Mouse (Mus musculus) C2C12 (cell line): Measurements from ENCODE around the gene Rad51b. TPM values are rescaled to one million over a fixed set of nuclear protein-coding genes. Genes with fewer than 3 reads are reported as not detected.

Source experiments
- H3K27me3 ChIP-seq: one replicate; pipeline ENCODE4 v1.6.1; 2011; ENCODE audit not compliant: control insufficient read depth, insufficient read depth, insufficient read length
- H3K36me3 ChIP-seq: one replicate; pipeline ENCODE4 v1.6.1; 2011; ENCODE audit not compliant: control insufficient read depth, insufficient read depth
- H3K4me3 ChIP-seq: one replicate; pipeline ENCODE4 v1.5.1; 2011; ENCODE audit warnings: mild to moderate bottlenecking, control low read depth; ENCODE audit not compliant: poor library complexity, insufficient read depth, severe bottlenecking
- H3K79me2 ChIP-seq: one replicate; pipeline ENCODE4 v1.6.1; 2011; ENCODE audit not compliant: control insufficient read depth, insufficient read depth
- H3K79me3 ChIP-seq: one replicate; pipeline ENCODE4 v1.6.1; 2011; ENCODE audit warnings: low read depth, control low read depth
- H3ac ChIP-seq: one replicate; pipeline ENCODE3; 2011; ENCODE audit warnings: low read depth; ENCODE audit not compliant: control insufficient read depth, insufficient read length
- CEBPB ChIP-seq: IDR thresholded peaks from one replicate; pipeline ENCODE4 v1.6.1; 2011; ENCODE audit warnings: low read depth, mild to moderate bottlenecking, control low read depth, moderate library complexity
- CTCF ChIP-seq: IDR thresholded peaks from one replicate; pipeline ENCODE4 v1.5.1; 2011; ENCODE audit not compliant: control insufficient read depth, insufficient read depth, insufficient read length
- FOSL1 ChIP-seq: IDR thresholded peaks from one replicate; pipeline ENCODE4 v1.8.0; 2011; ENCODE audit warnings: mild to moderate bottlenecking, low read length; ENCODE audit not compliant: poor library complexity, insufficient read depth, severe bottlenecking
- MAX ChIP-seq: IDR thresholded peaks from one replicate; pipeline ENCODE4 v1.6.1; 2011; ENCODE audit warnings: mild to moderate bottlenecking, control low read depth
- MYOD1 ChIP-seq: IDR thresholded peaks from one replicate; pipeline ENCODE4 v1.6.1; 2011; ENCODE audit warnings: low read depth; ENCODE audit not compliant: control insufficient read depth, insufficient read length
- MYOG ChIP-seq: IDR thresholded peaks from one replicate; pipeline ENCODE4 v1.6.1; 2011; ENCODE audit not compliant: control insufficient read depth, insufficient read length; ENCODE audit errors: extremely low read depth
- USF1 ChIP-seq: IDR thresholded peaks from one replicate; pipeline ENCODE4 v1.6.1; 2011; ENCODE audit warnings: low read depth, mild to moderate bottlenecking, control low read depth, moderate library complexity
- polyA plus RNA-seq: library from polyadenylated mRNA; unstranded; fragments of >200 nt; fragmentation: generic; extraction: Trizol; gene quantifications from one replicate; pipeline ENCODE4 v1.2.1, GENCODE M21; 2012; ENCODE audit warnings: missing spikeins

Gene Rad51b
- polyA plus RNA-seq, 1 experiment = 1.3 TPM

DNA sequence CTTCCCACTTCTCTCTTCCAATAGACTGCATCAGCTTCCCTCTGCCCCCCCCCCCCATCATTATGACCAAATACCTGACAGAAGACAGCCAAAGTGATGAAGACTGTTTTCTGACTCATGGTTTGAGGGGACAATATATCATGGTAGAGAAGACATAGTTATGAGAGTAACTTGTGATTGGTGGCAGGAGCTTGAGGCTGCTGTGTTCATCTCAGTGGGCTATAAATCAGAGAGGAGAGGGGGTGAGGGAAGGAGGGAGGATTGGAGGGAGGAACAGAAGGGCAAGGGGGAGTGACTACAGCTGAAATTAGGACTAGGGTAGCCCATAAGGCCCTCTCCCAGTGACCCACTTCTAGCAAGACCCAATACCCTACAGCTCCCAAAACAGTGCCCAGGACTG, 416.2 kb downstream of the Rad51b start:
- Histone ChIP-seq H3ac (no peak overlapping the region), H3K79me2 (no peaks in the 10 kb centered on the region), H3K36me3 (no peaks in the 10 kb centered on the region), H3K27me3 (no peaks in the 10 kb centered on the region), H3K4me3 (no peak overlapping the region), H3K79me3 (no peaks in the 10 kb centered on the region)
- no peak for TF ChIP-seq CTCF
- TF ChIP-seq MAX = no peak
- TF ChIP-seq MYOD1 = no peak
- TF ChIP-seq CEBPB = no peak

GRCm38 (mm10) chr12:79714484-79714883, 417.4 kb downstream of the Rad51b start:
- Histone ChIP-seq H3K4me3 (no peak overlapping the region), H3K27me3 (no peaks in the 10 kb centered on the region), H3K79me3 (no peaks in the 10 kb centered on the region), H3K36me3 (no peaks in the 10 kb centered on the region), H3K79me2 (no peaks in the 10 kb centered on the region), H3ac (no peak overlapping the region)
- TF ChIP-seq CTCF (no peak), MAX (no peak), MYOG (no peak), FOSL1 (no peak), USF1 (no peak), CEBPB (no peak), MYOD1 (no peak)

DNA sequence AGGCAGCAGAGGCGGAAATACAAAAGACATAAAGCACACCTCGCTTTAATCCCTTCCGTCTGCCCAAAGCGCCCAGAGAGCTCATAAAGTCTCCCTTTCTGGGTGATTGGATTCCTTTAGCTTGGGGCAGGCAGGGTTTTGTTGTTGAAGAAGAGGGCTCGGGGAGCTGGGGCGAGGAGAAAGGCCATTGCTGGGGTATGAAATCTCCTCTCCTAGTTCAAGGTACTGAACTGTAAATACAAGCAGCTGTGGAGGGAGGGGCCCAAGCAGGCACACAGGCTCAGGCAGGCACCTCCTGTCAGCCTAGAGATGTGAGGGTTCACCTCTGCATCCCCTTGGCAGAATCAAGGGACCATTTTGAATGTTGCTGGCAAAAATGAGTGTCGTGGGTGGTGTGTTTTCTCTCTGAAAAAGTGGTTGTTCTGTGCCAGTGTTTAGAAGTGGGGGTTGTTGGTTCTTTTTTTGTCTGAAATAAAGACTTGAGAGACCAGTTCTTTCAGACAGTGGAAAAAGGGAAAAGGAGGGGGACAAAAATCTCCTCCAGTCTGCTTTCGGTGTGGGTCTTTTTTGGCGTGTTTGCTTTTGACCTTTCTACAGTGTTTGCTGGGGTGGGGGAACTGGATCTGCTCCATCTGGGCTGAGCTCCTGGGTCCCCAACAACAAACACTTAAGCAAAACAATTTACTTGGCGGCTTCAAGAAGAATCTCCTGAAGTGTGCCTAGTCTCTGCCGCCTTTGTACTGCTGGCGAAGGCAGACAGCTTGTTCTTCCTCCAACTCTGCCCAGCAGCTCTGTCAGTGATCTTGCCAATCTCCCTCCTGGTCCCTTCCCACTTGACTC, 418.6 kb downstream of the Rad51b start:
- Histone ChIP-seq H3K27me3 (no peaks in the 10 kb centered on the region), H3K79me2 (no peaks in the 10 kb centered on the region), H3ac (no peak overlapping the region), H3K36me3 (no peaks in the 10 kb centered on the region), H3K79me3 (no peaks in the 10 kb centered on the region), H3K4me3 (no peak overlapping the region)
- TF ChIP-seq MAX (no peak), MYOD1 (no peak), CEBPB (no peak), MYOG (no peak), CTCF (no peak), FOSL1 (no peak), USF1 (no peak)

DNA sequence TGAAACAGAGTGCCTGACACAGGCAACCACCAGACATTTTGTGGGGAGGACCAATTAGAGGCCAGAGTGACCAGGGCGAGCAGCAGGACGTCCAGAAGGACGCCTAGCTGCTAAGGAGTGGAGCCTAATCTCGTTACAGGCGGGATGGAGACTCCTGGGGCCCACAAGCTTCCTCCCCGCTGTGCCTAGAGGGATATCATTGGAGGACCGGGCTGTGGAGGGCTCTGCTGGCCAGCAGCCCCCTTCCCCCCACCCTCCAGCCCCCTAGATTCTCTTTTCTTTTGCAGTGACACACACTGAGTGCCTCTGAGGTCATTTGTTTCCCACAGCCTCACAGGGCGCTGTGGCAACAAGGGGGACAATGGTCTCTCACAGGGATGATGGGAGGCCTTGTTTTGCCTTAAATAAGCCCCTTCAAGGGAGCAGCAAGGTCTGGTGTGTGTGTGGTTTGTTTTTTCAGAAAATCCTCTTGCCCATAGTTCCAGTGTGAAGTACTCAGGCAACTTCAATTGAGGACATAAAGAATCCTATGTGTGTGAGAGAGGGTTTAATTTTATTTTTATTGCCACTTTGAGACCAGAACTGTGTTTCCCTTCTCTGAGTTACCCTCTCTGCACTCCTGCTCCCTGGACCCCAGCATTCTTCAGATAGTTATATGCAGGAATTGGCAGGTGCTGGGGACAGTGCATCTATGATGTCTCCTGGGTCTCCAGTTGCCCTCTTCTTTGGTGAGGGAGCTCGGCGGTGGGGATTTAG, 422.2 kb downstream of the Rad51b start:
- Histone ChIP-seq H3K79me2 (no peaks in the 10 kb centered on the region), H3K4me3 (no peak overlapping the region), H3K27me3 (no peaks in the 10 kb centered on the region), H3K79me3 (no peaks in the 10 kb centered on the region), H3ac (no peak overlapping the region), H3K36me3 (no peaks in the 10 kb centered on the region)
- TF ChIP-seq MAX (no peak), CTCF (no peak), FOSL1 (no peak), MYOD1 (no peak), USF1 (no peak)

GRCm38 (mm10) chr12:79719847-79720201, 422.7 kb downstream of the Rad51b start:
- Histone ChIP-seq H3K4me3 (no peak overlapping the region), H3K79me3 (no peaks in the 10 kb centered on the region)
- TF ChIP-seq MYOD1 (no peak), FOSL1 (no peak), USF1 (no peak), MYOG (no peak), CTCF (no peak), MAX (no peak), CEBPB (no peak)

GRCm38 (mm10) chr12:79724875-79725274, 427.8 kb downstream of the Rad51b start:
- no peak for TF ChIP-seq USF1
- TF ChIP-seq CEBPB = no peak
- no peak for TF ChIP-seq MAX
- TF ChIP-seq CTCF = no peak
- no peak for TF ChIP-seq MYOD1
- no peak for TF ChIP-seq FOSL1
- TF ChIP-seq MYOG = no peak
- H3K4me3 ChIP-seq = no peak overlapping the region
- no peaks in the 10 kb centered on the region for H3K79me3 ChIP-seq
- H3ac ChIP-seq = no peak overlapping the region
- no peaks in the 10 kb centered on the region for H3K79me2 ChIP-seq
- no peaks in the 10 kb centered on the region for H3K27me3 ChIP-seq
- no peaks in the 10 kb centered on the region for H3K36me3 ChIP-seq

More at GRCm38 (mm10) chr12:79719847-79720201, 422.7 kb downstream of the Rad51b start:
- no peaks in the 10 kb centered on the region for H3K36me3 ChIP-seq
- H3K27me3 ChIP-seq = no peaks in the 10 kb centered on the region
- H3ac ChIP-seq = no peak overlapping the region
- no peaks in the 10 kb centered on the region for H3K79me2 ChIP-seq
